17 mouse cellular contexts compared by ENCODE assay signal in the genomic region with DNA sequence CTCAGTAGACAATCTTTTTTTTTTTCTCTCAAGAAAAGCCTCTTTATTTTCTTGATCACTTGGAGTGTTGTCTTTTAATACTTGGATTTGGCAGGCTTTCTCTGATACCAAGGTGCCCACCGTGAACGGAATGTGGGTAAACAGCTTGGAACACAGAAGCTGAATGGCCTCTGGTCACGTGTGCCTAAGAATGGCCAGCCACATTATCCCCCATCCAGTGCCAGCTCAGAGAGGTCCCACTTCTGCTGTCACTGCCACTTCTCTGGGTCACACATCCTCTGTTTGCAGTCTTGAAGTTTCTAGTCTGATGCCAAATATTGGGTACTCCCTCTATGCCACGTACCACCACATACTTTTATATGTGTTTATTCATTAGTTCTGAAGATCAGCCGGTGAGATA. TPM values are rescaled to one million over a fixed set of nuclear protein-coding genes. Genes with fewer than 3 reads are reported as not detected.
"Had no signal": no experiment of that assay in that cellular context is flagged by ENCODE, and none has a peak within 500 bp of the region (broad histone marks: within the 10 kb centered on the region; RNA-seq: fewer than 3 reads in every experiment).

No protein-coding gene starts in this region.

- H3K9ac ChIP-seq: kidney, embryonic 15.5 days; limb, embryonic 15.5 days; liver, embryonic 12.5 days; lung, embryonic 15.5 days; midbrain, embryonic 12.5 days; neural tube, embryonic 12.5 days had no signal

- H3K27ac ChIP-seq: kidney, embryonic 15.5 days; limb, embryonic 15.5 days; liver, embryonic 12.5 days; lung, embryonic 15.5 days; macrophage; midbrain, embryonic 12.5 days; neural tube, embryonic 12.5 days had no signal

- H3K9me3 ChIP-seq: kidney, embryonic 15.5 days; limb, embryonic 15.5 days; liver, embryonic 12.5 days; lung, embryonic 15.5 days; midbrain, embryonic 12.5 days; neural tube, embryonic 12.5 days had no signal

- H3K36me3 ChIP-seq: kidney, embryonic 15.5 days; limb, embryonic 15.5 days; liver, embryonic 12.5 days; lung, embryonic 15.5 days; midbrain, embryonic 12.5 days; neural tube, embryonic 12.5 days had no signal

- H3K4me1 ChIP-seq: liver, embryonic 12.5 days; lung, embryonic 15.5 days; midbrain, embryonic 12.5 days; neural tube, embryonic 12.5 days had no signal

- H3K27me3 ChIP-seq: kidney, embryonic 15.5 days; limb, embryonic 15.5 days; liver, embryonic 12.5 days; lung, embryonic 15.5 days; midbrain, embryonic 12.5 days; neural tube, embryonic 12.5 days had no signal

- H3K4me3 ChIP-seq: kidney, embryonic 15.5 days; limb, embryonic 15.5 days; liver, embryonic 12.5 days; lung, embryonic 15.5 days; midbrain, embryonic 12.5 days; myocyte; neural tube, embryonic 12.5 days had no signal

- DNase-seq: kidney, adult 2 months; kidney, postnatal 14 days; layer of hippocampus, postnatal 36 days; lung, postnatal 14 days; right cerebral cortex, adult 18-20 months; right cerebral cortex, postnatal 25 days; thymus, postnatal 36 days had no signal

- H3K4me2 ChIP-seq: kidney, embryonic 15.5 days; limb, embryonic 15.5 days; liver, embryonic 12.5 days; lung, embryonic 15.5 days; midbrain, embryonic 12.5 days; neural tube, embryonic 12.5 days had no signal

- ATAC-seq: liver, embryonic 12.5 days had no signal

RNA-seq across cellular contexts. Expression of a gene that starts 28.0 kb away (rescaled TPM):
- total RNA-seq: megakaryocyte-erythroid progenitor cell, adult 5-6 weeks had no signal
- polyA plus RNA-seq: thymus, postnatal 0 days had no signal
